Mouse (Mus musculus) embryo, embryonic 11 days (tissue): ENCODE measurements at regions not wholly inside any gene's neighbourhood (a gene's known extent, or its start where the extent isn't known, plus 50 kb on each side); places are given as distances from the start of the nearest gene placed in this dataset.

Experiments used
- DNase-seq: peaks from one replicate; pipeline ENCODE4 v3.0.0-alpha.2; 2015

DNA sequence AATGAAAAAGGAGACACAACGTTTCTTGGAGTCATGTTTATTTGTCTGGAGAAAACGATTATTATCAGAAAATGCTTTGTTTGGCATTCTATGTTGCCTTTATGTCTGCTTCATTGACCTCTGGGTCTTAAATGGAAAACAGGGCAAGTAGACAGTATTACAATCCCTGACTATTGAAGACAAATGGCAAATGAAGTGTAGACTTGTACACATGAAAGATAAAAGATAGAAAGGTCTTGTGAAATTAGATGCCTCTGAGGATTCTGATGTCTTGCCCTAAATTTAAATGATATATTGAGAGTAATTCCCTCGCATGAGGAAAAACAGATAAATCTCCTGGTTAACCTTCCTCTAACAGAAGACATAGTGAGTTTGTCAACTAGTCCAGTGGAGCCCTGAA lies 1186.7 kb downstream of the Slitrk1 start:
- no peak for DNase-seq

GRCm38 (mm10) chr14:107688349-107688748 lies 1225.6 kb downstream of the Slitrk1 start:
- no peak for DNase-seq

GRCm38 (mm10) chr14:107687261-107688019 lies 1226.5 kb downstream of the Slitrk1 start:
- DNase-seq = no peak

DNA sequence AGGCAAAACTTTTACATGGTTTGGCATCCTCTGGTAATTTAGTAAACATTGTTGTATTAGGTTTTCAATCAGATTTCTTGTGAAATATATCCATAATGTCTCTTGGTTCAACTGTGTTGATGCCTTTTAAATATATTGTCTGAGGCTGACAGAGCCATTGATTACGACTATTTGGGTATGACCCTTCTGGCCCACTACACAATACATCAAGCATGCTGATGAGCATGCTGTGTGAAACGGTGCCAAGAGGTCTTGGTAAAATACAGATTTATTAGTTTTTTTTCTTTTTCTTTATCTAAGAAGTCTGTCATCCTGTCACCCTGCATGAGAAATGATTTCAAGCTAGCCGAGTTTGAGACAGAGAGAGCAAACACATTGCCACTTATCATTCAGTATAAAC lies 1257.4 kb downstream of the Slitrk1 start:
- peak; percentile 12 for DNase-seq

GRCm38 (mm10) chr14:107615466-107615865 lies 1298.5 kb downstream of the Slitrk1 start:
- no peak for DNase-seq

DNA sequence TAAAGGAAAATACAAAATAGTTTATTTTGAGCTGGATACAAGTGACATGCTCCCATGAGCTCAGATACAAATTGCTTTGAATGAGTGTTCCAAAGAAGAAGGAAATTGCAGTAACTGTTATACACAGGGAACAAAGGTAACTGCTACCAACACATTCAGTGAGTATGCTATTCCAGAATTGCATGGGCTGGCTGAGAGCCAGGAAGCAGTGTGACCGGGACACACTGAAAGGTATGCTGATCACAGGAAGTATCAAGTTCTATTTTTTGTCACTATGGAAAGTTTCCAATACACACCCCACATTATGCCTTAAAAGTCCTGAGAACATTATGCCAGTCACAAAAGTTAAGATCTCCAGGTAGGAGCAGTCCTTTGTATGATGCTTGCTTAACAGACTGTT lies 1299.6 kb downstream of the Slitrk1 start:
- peak; percentile 3 for DNase-seq

DNA sequence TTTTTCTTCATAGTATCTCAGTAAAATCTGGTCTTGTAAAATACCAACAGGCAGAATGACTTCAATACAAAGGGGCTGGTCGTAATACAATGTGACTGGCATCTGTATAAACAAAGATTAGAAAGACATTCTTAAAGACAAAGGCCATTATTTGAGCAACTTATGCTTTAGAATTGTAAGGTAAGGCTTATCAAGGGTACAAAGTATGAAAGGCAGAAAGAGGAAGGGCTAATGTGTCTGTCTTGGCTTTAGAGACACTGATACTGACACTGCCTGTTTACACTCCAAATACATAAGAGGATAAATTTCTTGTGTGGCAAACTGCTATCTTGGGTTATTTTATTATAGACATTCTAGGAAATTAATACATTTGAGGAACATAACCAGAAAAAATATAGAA lies 1310.8 kb downstream of the Slitrk1 start:
- no peak for DNase-seq

DNA sequence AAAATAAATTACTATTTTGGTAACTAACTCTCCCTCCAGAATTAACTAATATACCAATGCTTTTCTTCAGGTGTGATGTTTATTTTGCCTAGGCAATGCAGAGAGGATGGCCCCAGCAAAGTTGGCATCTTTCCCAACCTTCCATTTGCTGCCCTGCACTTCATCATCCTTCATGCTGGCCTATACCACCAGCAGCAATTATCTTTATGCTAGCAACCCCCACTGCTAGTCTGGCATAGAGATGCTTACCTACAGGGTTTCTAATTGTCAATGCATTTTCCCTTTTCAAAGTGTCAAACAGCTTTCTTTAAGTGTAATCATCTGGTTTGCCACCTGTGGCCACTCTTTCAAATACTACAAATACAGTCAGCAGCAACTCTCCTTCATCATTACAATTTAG lies 1327.2 kb downstream of the Slitrk1 start:
- DNase-seq = no peak

GRCm38 (mm10) chr14:107584252-107584651 lies 1329.7 kb downstream of the Slitrk1 start:
- DNase-seq = no peak

DNA sequence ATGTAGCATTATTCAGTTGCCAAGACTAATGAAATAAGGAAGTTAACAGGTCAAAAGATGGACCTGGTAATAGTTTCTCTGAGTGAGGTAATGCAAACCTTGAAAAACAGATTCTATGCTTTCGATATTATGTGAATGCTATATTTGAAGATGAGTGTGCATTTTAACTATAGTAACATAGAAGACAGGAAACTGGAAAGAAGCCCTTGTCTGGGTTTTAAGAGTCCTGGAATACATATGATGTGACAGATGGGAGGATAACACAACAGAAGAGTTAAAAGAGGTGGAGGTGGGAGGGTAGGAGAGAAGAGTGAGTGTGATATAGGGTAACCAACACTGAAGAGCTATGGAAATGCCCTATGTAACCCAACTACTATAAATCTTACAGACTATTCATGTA lies 1343.3 kb downstream of the Slitrk1 start:
- DNase-seq = no peak

DNA sequence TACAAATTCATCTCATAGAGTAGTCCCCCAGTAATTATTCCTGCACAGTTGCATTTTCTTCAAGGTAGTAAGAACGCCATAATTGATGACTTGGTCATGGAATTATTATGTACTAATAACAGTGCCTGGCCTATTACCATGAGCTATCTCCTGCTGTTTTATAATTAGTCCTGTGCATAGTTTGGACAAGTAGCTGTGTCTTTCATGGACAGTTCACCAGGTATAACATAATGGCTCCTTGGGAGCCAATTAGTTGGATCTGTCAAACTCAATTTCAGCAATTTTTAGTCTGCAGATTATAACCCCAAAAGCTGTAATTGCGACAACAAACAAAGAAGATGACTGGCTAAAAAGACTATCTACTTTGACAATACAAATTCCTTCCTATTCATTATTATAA lies 1345.5 kb downstream of the Slitrk1 start:
- no peak for DNase-seq
